In the genomic region with DNA sequence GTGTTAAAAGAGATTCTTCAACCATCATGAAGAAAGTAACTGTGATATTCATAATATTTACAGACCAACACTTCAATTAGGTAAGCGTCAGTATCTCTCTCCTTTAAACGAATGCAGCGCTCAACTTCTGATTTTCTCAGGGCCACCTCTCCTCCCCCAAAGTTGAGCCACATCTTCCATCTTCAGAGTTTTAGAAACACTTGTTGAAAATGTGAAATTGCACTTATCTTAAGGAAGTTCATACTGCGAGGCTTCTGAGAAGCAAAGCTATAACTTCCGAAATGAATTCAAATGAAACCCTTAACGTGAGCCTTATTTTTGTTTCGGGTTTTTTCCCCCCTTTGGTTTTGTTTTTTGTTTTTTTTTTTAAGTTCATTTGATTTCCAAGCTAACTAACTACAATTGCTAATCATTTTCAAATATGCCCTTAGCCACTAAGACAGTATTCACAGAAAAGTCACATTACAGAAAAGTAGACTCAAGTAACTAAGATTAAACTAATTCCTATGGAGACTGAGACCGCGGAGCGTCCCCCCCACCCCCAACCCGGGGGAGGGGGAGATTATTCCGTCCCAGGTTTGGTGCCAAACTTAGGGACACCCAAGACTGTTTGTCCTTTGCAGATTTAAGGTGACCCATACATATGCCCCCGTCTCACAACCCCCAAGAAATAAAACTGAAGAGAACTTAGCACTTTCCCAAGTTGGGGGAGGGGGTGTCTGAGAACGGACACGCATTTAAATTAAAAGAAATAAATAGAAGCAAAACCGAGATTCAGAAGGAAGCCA, we compare ENCODE assay signal across 8 mouse cellular contexts. TPM values are rescaled to one million over a fixed set of nuclear protein-coding genes. Genes with fewer than 3 reads are reported as not detected.
DNase-seq lines count a peak whose midpoint lies in the region; ATAC-seq and TF ChIP-seq lines count a peak whose summit lies in the region.

No protein-coding gene starts in this region.

- no peaks in the 10 kb centered on the region for H3K4me1 ChIP-seq in lung, embryonic 14.5 days (ENCODE audit: insufficient read depth)
- peaks cover 8% of the 10 kb centered on the region for H3K4me1 ChIP-seq in embryonic facial prominence, embryonic 10.5 days
- H3K4me1 ChIP-seq in neural tube, embryonic 14.5 days (ENCODE audit: control insufficient read depth, insufficient read depth, low read length), result no peaks in the 10 kb centered on the region

- TF ChIP-seq CTCF in lung, embryonic 14.5 days (IDR thresholded peaks at IDR 0.05; ENCODE audit: low read depth), result no peak

- peaks cover 67% of the 10 kb centered on the region for H3K27me3 ChIP-seq in lung, embryonic 14.5 days (ENCODE audit: insufficient read depth, low read length)
- H3K27me3 ChIP-seq in embryonic facial prominence, embryonic 10.5 days (replicated peaks; ENCODE audit: low read depth, poor library complexity, severe bottlenecking), result peaks cover 92% of the 10 kb centered on the region
- peaks cover 56% of the 10 kb centered on the region for H3K27me3 ChIP-seq in neural tube, embryonic 14.5 days (ENCODE audit: control insufficient read depth, insufficient read depth, low read length)

- peak overlapping the region; percentile 43 for H3K9ac ChIP-seq in lung, embryonic 14.5 days
- H3K9ac ChIP-seq in neural tube, embryonic 14.5 days (replicated peaks; ENCODE audit: low read depth, low read length), result 0 out of 2 replicates have a peak overlapping the region, but pooled peaks have one; percentile 37

- H3K4me2 ChIP-seq in lung, embryonic 14.5 days, result peak overlapping the region; percentile 80
- peak overlapping the region; percentile 81 for H3K4me2 ChIP-seq in neural tube, embryonic 14.5 days (ENCODE audit: low read depth, low read length)

- H3K9me3 ChIP-seq in lung, embryonic 14.5 days (ENCODE audit: low read depth, low read length), result no peaks in the 10 kb centered on the region
- no peaks in the 10 kb centered on the region for H3K9me3 ChIP-seq in embryonic facial prominence, embryonic 10.5 days
- H3K9me3 ChIP-seq in neural tube, embryonic 14.5 days (ENCODE audit: control insufficient read depth, low read length), result no peaks in the 10 kb centered on the region

- no peak for ATAC-seq in lung, embryonic 14.5 days (ENCODE audit: insufficient read depth)
- ATAC-seq in neural tube, embryonic 14.5 days (ENCODE audit: low read depth), result no peak
- no peak for ATAC-seq in megakaryocyte progenitor cell, adult 5-6 weeks (replicated peaks; ENCODE audit: poor library complexity)

- peak overlapping the region; percentile 45 for H3K4me3 ChIP-seq in lung, embryonic 14.5 days (ENCODE audit: low read depth, low read length)
- peak overlapping the region; percentile 60 for H3K4me3 ChIP-seq in embryonic facial prominence, embryonic 10.5 days
- peak overlapping the region; percentile 42 for H3K4me3 ChIP-seq in neural tube, embryonic 14.5 days (ENCODE audit: low read depth, low read length)

- no peaks in the 10 kb centered on the region for H3K36me3 ChIP-seq in lung, embryonic 14.5 days (ENCODE audit: insufficient read depth)
- H3K36me3 ChIP-seq in embryonic facial prominence, embryonic 10.5 days (replicated peaks), result no peaks in the 10 kb centered on the region
- no peaks in the 10 kb centered on the region for H3K36me3 ChIP-seq in neural tube, embryonic 14.5 days (ENCODE audit: control insufficient read depth, insufficient read depth, low read length)

- no peak for DNase-seq in lung, embryonic 14.5 days
- DNase-seq in lung, postnatal 10 days, result no peak
- DNase-seq in embryonic facial prominence, embryonic 10.5 days (ENCODE audit: low spot score), result peak; percentile 19
- peak; percentile 67 for DNase-seq in induced T-regulatory cell, adult 2 months (ENCODE audit: low read depth)
- DNase-seq in adrenal gland, adult 2 months, result no peak
- no peak for DNase-seq in right cerebral cortex, adult 18-20 months

- no peak overlapping the region for H3K27ac ChIP-seq in lung, embryonic 14.5 days (ENCODE audit: low read depth)
- H3K27ac ChIP-seq in embryonic facial prominence, embryonic 10.5 days (replicated peaks), result no peak overlapping the region
- no peak overlapping the region for H3K27ac ChIP-seq in neural tube, embryonic 14.5 days (ENCODE audit: low read depth, low read length)

- WGBS in lung, embryonic 14.5 days, result 5% methylated on average over 16 of the region's 16 CpGs
- 3% methylated on average over 16 of the region's 16 CpGs for WGBS in embryonic facial prominence, embryonic 10.5 days
- WGBS in neural tube, embryonic 14.5 days, result 5% methylated on average over 16 of the region's 16 CpGs

RNA-seq across cellular contexts. Expression of gene Ikzf3, which starts 0.7 kb away (rescaled TPM):
- polyA plus RNA-seq in lung, embryonic 14.5 days (2014; fragmentation: Nextera tagmentation; extraction: Ambion mirVana), result 0.14 and 0.32 TPM in 2 replicates
- 0.05 and 0.13 TPM in 2 replicates for polyA plus RNA-seq in embryonic facial prominence, embryonic 10.5 days (2016; fragmentation: Nextera tagmentation; extraction: Ambion mirVana)
- 0.20 and 0.22 TPM in 2 replicates for polyA plus RNA-seq in neural tube, embryonic 14.5 days (2014; fragmentation: Nextera tagmentation; extraction: Ambion mirVana)
- total RNA-seq in megakaryocyte progenitor cell, adult 5-6 weeks (2015), result 1.2 TPM in 2 replicates
- total RNA-seq in megakaryocyte progenitor cell, adult 5-6 weeks (2017), result 0.17 and 0.44 TPM in 2 replicates
- under 1 TPM; 0.72 to 0.86 TPM for total RNA-seq in adrenal gland, adult 2 months (2021)
- polyA plus RNA-seq in adrenal gland, adult 2 months (2012; rRNA removed), result 0.10 and 0.36 TPM in 2 replicates

RNA-seq across cellular contexts. Expression of gene Zpbp2, which starts 5.8 kb away (rescaled TPM):
- polyA plus RNA-seq in lung, embryonic 14.5 days (2014; fragmentation: Nextera tagmentation; extraction: Ambion mirVana), result 0.57 TPM in 1 of 2 replicates, not detected in the other
- polyA plus RNA-seq in embryonic facial prominence, embryonic 10.5 days (2016; fragmentation: Nextera tagmentation; extraction: Ambion mirVana), result 0.20 and 0.47 TPM in 2 replicates
- polyA plus RNA-seq in neural tube, embryonic 14.5 days (2014; fragmentation: Nextera tagmentation; extraction: Ambion mirVana), result not detected in 2 replicates
- total RNA-seq in megakaryocyte progenitor cell, adult 5-6 weeks (2015), result 0.17 TPM in 1 of 2 replicates, not detected in the other
- 0.10 TPM in 1 of 2 replicates, not detected in the other for total RNA-seq in megakaryocyte progenitor cell, adult 5-6 weeks (2017)
- total RNA-seq in adrenal gland, adult 2 months (2021), result under 1 TPM; 0.66 to 0.69 TPM
- polyA plus RNA-seq in adrenal gland, adult 2 months (2012; rRNA removed), result 0.10 and 0.30 TPM in 2 replicates

RNA-seq across cellular contexts. Expression of gene Ormdl3, which starts 42.1 kb away (rescaled TPM):
- 6.6 and 6.9 TPM in 2 replicates for polyA plus RNA-seq in lung, embryonic 14.5 days (2014; fragmentation: Nextera tagmentation; extraction: Ambion mirVana)
- 56.7 and 57.7 TPM in 2 replicates for polyA plus RNA-seq in embryonic facial prominence, embryonic 10.5 days (2016; fragmentation: Nextera tagmentation; extraction: Ambion mirVana)
- polyA plus RNA-seq in neural tube, embryonic 14.5 days (2014; fragmentation: Nextera tagmentation; extraction: Ambion mirVana), result 14.5 and 16.2 TPM in 2 replicates
- 5.5 and 7.7 TPM in 2 replicates for total RNA-seq in megakaryocyte progenitor cell, adult 5-6 weeks (2015)
- 7.2 and 10.6 TPM in 2 replicates for total RNA-seq in megakaryocyte progenitor cell, adult 5-6 weeks (2017)
- total RNA-seq in adrenal gland, adult 2 months (2021), result 100 to 1,000 TPM in 1 of 2 experiments, 10 to 100 TPM in 1; 94.9 to 180 TPM
- 151 and 188 TPM in 2 replicates for polyA plus RNA-seq in adrenal gland, adult 2 months (2012; rRNA removed)

RNA-seq across cellular contexts. Expression of gene Lrrc3c, which starts 53.0 kb away (rescaled TPM):
- not detected in 2 replicates for polyA plus RNA-seq in lung, embryonic 14.5 days (2014; fragmentation: Nextera tagmentation; extraction: Ambion mirVana)
- not detected in 2 replicates for polyA plus RNA-seq in embryonic facial prominence, embryonic 10.5 days (2016; fragmentation: Nextera tagmentation; extraction: Ambion mirVana)
- not detected in 2 replicates for polyA plus RNA-seq in neural tube, embryonic 14.5 days (2014; fragmentation: Nextera tagmentation; extraction: Ambion mirVana)
- total RNA-seq in megakaryocyte progenitor cell, adult 5-6 weeks (2015), result not detected in 2 replicates
- total RNA-seq in megakaryocyte progenitor cell, adult 5-6 weeks (2017), result not detected in 2 replicates
- not detected for total RNA-seq in adrenal gland, adult 2 months (2021)
- polyA plus RNA-seq in adrenal gland, adult 2 months (2012; rRNA removed), result not detected in 2 replicates

Comparison
In these comparisons a context has a peak if more than half of its experiments do, and no peak if none do; other contexts are left out.
1. DNase-seq: peak in embryonic facial prominence, embryonic 10.5 days (single experiment) and induced T-regulatory cell, adult 2 months (single experiment); none in lung, embryonic 14.5 days (single experiment), lung, postnatal 10 days (single experiment), adrenal gland, adult 2 months (single experiment) and right cerebral cortex, adult 18-20 months (single experiment).
2. Peak in every context shown above with its lines, with median percentiles within 50 percentile points of each other: H3K4me3 ChIP-seq.